8 mouse cellular contexts compared by ENCODE assay signal in genomic region chr8:87663349-87664216, GRCm38 (mm10).
DNase-seq lines count a peak whose midpoint lies in the region; ATAC-seq lines count a peak whose summit lies in the region.

No protein-coding gene starts in this region.

- H3K4me2 ChIP-seq in forebrain, embryonic 12.5 days: peak overlapping the region; percentile 59
- peak overlapping the region; percentile 62 for H3K4me2 ChIP-seq in heart, embryonic 16.5 days (ENCODE audit: low read depth, low read length)
- H3K4me2 ChIP-seq in liver, embryonic 15.5 days: peak overlapping the region; percentile 18; the same call in 1 of the 2 replicates
- peak overlapping the region; percentile 58 for H3K4me2 ChIP-seq in neural tube, embryonic 15.5 days

- peak overlapping the region; percentile 83 for H3K27ac ChIP-seq in forebrain, embryonic 12.5 days
- H3K27ac ChIP-seq in heart, embryonic 16.5 days (ENCODE audit: low read length): no peak overlapping the region
- H3K27ac ChIP-seq in liver, embryonic 15.5 days (replicated peaks): no peak overlapping the region
- H3K27ac ChIP-seq in neural tube, embryonic 15.5 days (replicated peaks): peak overlapping the region; percentile 75

- DNase-seq in A20 (ENCODE audit: low read depth, low spot score): peak; percentile 87
- DNase-seq in c-Kit-positive CD71-negative TER-119-negative erythroid progenitor cells, embryonic 14.5 days (ENCODE audit: low read depth): peak; percentile 47
- DNase-seq in kidney, postnatal 25 days: peak; percentile 73 to 82
- DNase-seq in testis, postnatal 14 days (ENCODE audit: low spot score): peak; percentile 66

- H3K4me3 ChIP-seq in forebrain, embryonic 12.5 days (replicated peaks): peak overlapping the region; percentile 30
- peak overlapping the region; percentile 45 for H3K4me3 ChIP-seq in heart, embryonic 16.5 days (ENCODE audit: low read length)
- H3K4me3 ChIP-seq in liver, embryonic 15.5 days (replicated peaks): no peak overlapping the region
- H3K4me3 ChIP-seq in neural tube, embryonic 15.5 days (replicated peaks): peak overlapping the region; percentile 24

- 13% methylated on average over 18 of the region's 18 CpGs for WGBS in forebrain, embryonic 12.5 days
- 13% methylated on average over 18 of the region's 18 CpGs for WGBS in heart, embryonic 16.5 days
- WGBS in liver, embryonic 15.5 days (ENCODE audit: insufficient replicate concordance): 8% methylated on average over 18 of the region's 18 CpGs
- WGBS in neural tube, embryonic 15.5 days: 13% methylated on average over 18 of the region's 18 CpGs

- peak overlapping the region; percentile 56 for H3K9ac ChIP-seq in forebrain, embryonic 12.5 days
- no peak overlapping the region for H3K9ac ChIP-seq in heart, embryonic 16.5 days (ENCODE audit: low read length)
- no peak overlapping the region for H3K9ac ChIP-seq in liver, embryonic 15.5 days
- H3K9ac ChIP-seq in neural tube, embryonic 15.5 days (replicated peaks): peak overlapping the region; percentile 43

- ATAC-seq in forebrain, embryonic 12.5 days (ENCODE audit: low FRiP score): peak; percentile 21
- peak; percentile 21; the same call in 1 of the 2 replicates for ATAC-seq in heart, embryonic 16.5 days (replicated peaks; ENCODE audit: extremely low read depth, insufficient read depth, low FRiP score)
- ATAC-seq in liver, embryonic 15.5 days (ENCODE audit: insufficient read depth): no peak
- ATAC-seq in neural tube, embryonic 15.5 days (ENCODE audit: low FRiP score): peak; percentile 33; the same call in 1 of the 2 replicates

- H3K4me1 ChIP-seq in forebrain, embryonic 12.5 days: peaks cover 69% of the 10 kb centered on the region
- H3K4me1 ChIP-seq in heart, embryonic 16.5 days (ENCODE audit: control insufficient read depth, insufficient read depth, low read length): peaks cover 23% of the 10 kb centered on the region
- peaks cover 7% of the 10 kb centered on the region for H3K4me1 ChIP-seq in liver, embryonic 15.5 days (replicated peaks)
- peaks cover 62% of the 10 kb centered on the region for H3K4me1 ChIP-seq in neural tube, embryonic 15.5 days

- peaks cover 33% of the 10 kb centered on the region for H3K27me3 ChIP-seq in forebrain, embryonic 12.5 days
- peaks cover 44% of the 10 kb centered on the region for H3K27me3 ChIP-seq in heart, embryonic 16.5 days (ENCODE audit: control insufficient read depth, insufficient read depth, low read length)
- H3K27me3 ChIP-seq in liver, embryonic 15.5 days: peaks cover 58% of the 10 kb centered on the region
- no peaks in the 10 kb centered on the region; the same call in 1 of the 2 replicates for H3K27me3 ChIP-seq in neural tube, embryonic 15.5 days (replicated peaks)

- H3K9me3 ChIP-seq in forebrain, embryonic 12.5 days: no peaks in the 10 kb centered on the region
- no peaks in the 10 kb centered on the region for H3K9me3 ChIP-seq in heart, embryonic 16.5 days (replicated peaks; ENCODE audit: control insufficient read depth, low read length)
- H3K9me3 ChIP-seq in liver, embryonic 15.5 days (replicated peaks): no peaks in the 10 kb centered on the region
- no peaks in the 10 kb centered on the region for H3K9me3 ChIP-seq in neural tube, embryonic 15.5 days (replicated peaks)

- peaks cover 5% of the 10 kb centered on the region for H3K36me3 ChIP-seq in forebrain, embryonic 12.5 days (replicated peaks)
- H3K36me3 ChIP-seq in heart, embryonic 16.5 days (ENCODE audit: control insufficient read depth, insufficient read depth): no peaks in the 10 kb centered on the region
- H3K36me3 ChIP-seq in liver, embryonic 15.5 days (replicated peaks): no peaks in the 10 kb centered on the region
- no peaks in the 10 kb centered on the region for H3K36me3 ChIP-seq in neural tube, embryonic 15.5 days

Comparison
In these comparisons a context has a peak if more than half of its experiments do, and no peak if none do; other contexts are left out.
1. H3K27ac ChIP-seq: peak in forebrain, embryonic 12.5 days (single experiment) and neural tube, embryonic 15.5 days (single experiment); none in heart, embryonic 16.5 days (single experiment) and liver, embryonic 15.5 days (single experiment).
2. H3K9ac ChIP-seq: peak in forebrain, embryonic 12.5 days (single experiment) and neural tube, embryonic 15.5 days (single experiment); none in heart, embryonic 16.5 days (single experiment) and liver, embryonic 15.5 days (single experiment).
3. Peak in every context shown above with its lines, with median percentiles within 50 percentile points of each other: DNase-seq and H3K4me2 ChIP-seq.